Mouse (Mus musculus) heart, embryonic 11.5 days (tissue): ENCODE measurements around the gene Tfr2. TPM values are rescaled to one million over a fixed set of nuclear protein-coding genes. Genes with fewer than 3 reads are reported as not detected.

Source experiments
- ATAC-seq: fragments of 200-750 bp; cut with Nextera tagmentation; replicated peaks from 2 replicates; pipeline ENCODE4 v1.8.0; 2017; ENCODE audit warnings: moderate library complexity; ENCODE audit not compliant: insufficient number of reproducible peaks, low FRiP score, low TSS enrichment
- H3K27ac ChIP-seq: fragments of 300-500 bp; sonication (generic); 2 replicates; pipeline ENCODE4 v1.5.1; 2014; ENCODE audit warnings: mild to moderate bottlenecking, low read depth, low read length
- H3K27me3 ChIP-seq: fragments of 300-500 bp; sonication (generic); 2 replicates; pipeline ENCODE4 v1.6.1; 2014; ENCODE audit warnings: mild to moderate bottlenecking, low read length, mixed read lengths; ENCODE audit not compliant: control insufficient read depth, insufficient read depth
- H3K36me3 ChIP-seq: fragments of 300-500 bp; sonication (generic); 2 replicates; pipeline ENCODE4 v1.6.1; 2014; ENCODE audit warnings: mild to moderate bottlenecking, low read length, moderate library complexity, mixed read lengths; ENCODE audit not compliant: control insufficient read depth, insufficient read depth
- H3K4me1 ChIP-seq: fragments of 300-500 bp; sonication (generic); 2 replicates; pipeline ENCODE4 v1.6.1; 2014; ENCODE audit warnings: low read length; ENCODE audit not compliant: control insufficient read depth, insufficient read depth
- H3K4me2 ChIP-seq: fragments of 300-500 bp; sonication (generic); 2 replicates; pipeline ENCODE4 v1.6.1; 2014; ENCODE audit warnings: mild to moderate bottlenecking, moderate library complexity
- H3K4me3 ChIP-seq: fragments of 300-500 bp; sonication (generic); 2 replicates; pipeline ENCODE4 v1.5.1; 2014; ENCODE audit warnings: low read depth, low read length
- H3K9ac ChIP-seq: fragments of 300-500 bp; sonication (generic); 2 replicates; pipeline ENCODE4 v1.6.1; 2014; ENCODE audit warnings: mild to moderate bottlenecking, low read depth, low read length, moderate library complexity
- H3K9me3 ChIP-seq: fragments of 300-500 bp; sonication (generic); replicated peaks from 2 replicates; pipeline ENCODE4 v1.6.1; 2016; ENCODE audit warnings: low read length; ENCODE audit not compliant: control insufficient read depth
- WGBS: fragments of 180-500 bp; shearing (Covaris S2); extraction: QIAGEN DNeasy Blood & Tissue Kit; methylation state at CpG from one replicate; pipeline ENCODE4 v1.1.7; 2014; ENCODE audit not compliant: insufficient replicate concordance; 5-methylcytosine and 5-hydroxymethylcytosine counted together
- polyA plus RNA-seq: library from polyadenylated mRNA; unstranded; fragments of >200 nt; fragmentation: Nextera tagmentation; extraction: Ambion mirVana; gene quantifications from 2 replicates; pipeline ENCODE4 v1.2.1, GENCODE M21; 2014

The Tfr2 gene
- 2.3 and 3.5 TPM in 2 replicates for polyA plus RNA-seq

DNA sequence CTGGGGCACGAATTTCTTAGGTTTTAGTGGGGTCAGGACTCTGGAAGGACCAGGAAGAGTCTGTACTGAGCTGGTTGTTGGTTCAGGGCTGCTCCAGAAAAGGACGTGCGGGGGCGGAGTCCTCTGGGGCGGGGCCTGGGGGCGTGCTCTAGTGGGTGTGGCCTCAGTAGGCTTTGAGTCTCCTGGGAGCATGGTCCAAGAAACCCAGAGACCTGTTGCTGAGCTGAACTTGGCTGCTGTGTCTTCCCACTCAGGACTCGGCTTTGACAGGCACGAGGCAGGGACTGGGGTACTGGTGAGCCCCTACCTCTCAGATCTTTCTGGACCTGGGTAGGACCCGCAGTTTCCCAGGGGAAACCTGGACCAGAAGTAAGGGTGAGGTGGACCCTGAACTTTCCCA is at the start of gene Tfr2:
Gene Tfr2, plus strand, starts transcription at position 176 of the 400 bp plus-strand sequence.
- Histone ChIP-seq H3K36me3 (no peaks in the 10 kb centered on the region), H3K4me1 (peaks cover 3% of the 10 kb centered on the region; the same call in 1 of the 2 replicates), H3K27me3 (0 out of 2 replicates have a peak, but pooled peaks cover 2% of the 10 kb centered on the region), H3K9me3 (no peaks in the 10 kb centered on the region), H3K27ac (no peak within 1 kb of the TSS; the same call in 1 of the 2 replicates), H3K4me2 (peak within 1 kb of the TSS; percentile 31), H3K4me3 (peak within 1 kb of the TSS; percentile 21), H3K9ac (no peak within 1 kb of the TSS)
- WGBS = 20% methylated on average over 9 of the region's 9 CpGs
- peak; percentile 70 for ATAC-seq

DNA sequence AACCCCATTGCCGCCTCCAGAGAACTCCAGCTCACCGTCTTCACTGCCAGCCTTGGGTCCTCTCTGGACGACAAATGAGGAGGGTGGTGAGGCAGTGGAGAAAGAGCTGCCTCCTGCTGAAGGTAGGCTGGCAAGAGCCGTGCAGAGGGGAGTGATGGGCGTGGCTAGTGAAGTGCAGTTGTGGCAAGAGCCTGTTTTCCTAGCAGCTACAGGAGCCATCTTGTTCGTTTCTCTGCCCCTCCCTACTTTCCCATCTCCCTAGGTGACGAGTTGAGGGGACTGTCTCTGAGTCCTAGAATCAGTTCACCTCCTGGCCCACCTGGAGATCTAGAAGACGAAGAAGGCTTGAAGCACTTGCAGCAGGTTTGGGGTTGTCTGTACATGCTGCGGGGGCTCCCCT is 47.8 kb upstream of the Tfr2 start:
- ATAC-seq = no peak
- Histone ChIP-seq H3K4me3 (no peak overlapping the region), H3K36me3 (peaks cover 66% of the 10 kb centered on the region), H3K9me3 (no peaks in the 10 kb centered on the region), H3K4me1 (0 out of 2 replicates have a peak, but pooled peaks cover 4% of the 10 kb centered on the region), H3K4me2 (no peak overlapping the region), H3K27me3 (no peaks in the 10 kb centered on the region), H3K9ac (no peak overlapping the region), H3K27ac (no peak overlapping the region)
- whole genome bisulfite sequencing = 77% methylated on average over 9 of the region's 9 CpGs

DNA sequence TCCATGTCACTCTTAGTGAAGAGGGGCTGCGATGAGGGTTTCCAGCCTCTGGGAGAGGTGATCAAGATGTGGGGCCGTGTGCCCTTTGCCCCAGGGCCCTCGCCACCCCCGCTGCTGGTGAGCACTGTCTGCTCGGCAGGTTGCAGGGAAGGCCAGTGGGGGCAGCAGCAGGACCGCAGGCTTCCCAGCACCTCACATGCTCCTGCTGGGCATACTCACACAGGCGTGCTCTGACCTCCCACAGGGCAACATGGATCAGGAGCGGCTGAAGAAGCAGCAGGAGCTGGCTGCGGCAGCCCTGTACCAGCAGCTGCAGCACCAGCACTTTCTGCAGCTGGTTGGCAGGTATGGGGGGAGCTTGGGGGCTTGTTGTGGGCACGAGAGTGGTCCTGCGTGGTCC is 46.9 kb upstream of the Tfr2 start:
- Histone ChIP-seq H3K9me3 (no peaks in the 10 kb centered on the region), H3K27ac (no peak overlapping the region), H3K4me3 (no peak overlapping the region), H3K4me2 (no peak overlapping the region), H3K9ac (no peak overlapping the region), H3K36me3 (peaks cover 69% of the 10 kb centered on the region), H3K4me1 (0 out of 2 replicates have a peak, but pooled peaks cover 7% of the 10 kb centered on the region), H3K27me3 (no peaks in the 10 kb centered on the region)
- WGBS = 83% methylated on average over 11 of the region's 11 CpGs
- ATAC-seq = no peak

DNA sequence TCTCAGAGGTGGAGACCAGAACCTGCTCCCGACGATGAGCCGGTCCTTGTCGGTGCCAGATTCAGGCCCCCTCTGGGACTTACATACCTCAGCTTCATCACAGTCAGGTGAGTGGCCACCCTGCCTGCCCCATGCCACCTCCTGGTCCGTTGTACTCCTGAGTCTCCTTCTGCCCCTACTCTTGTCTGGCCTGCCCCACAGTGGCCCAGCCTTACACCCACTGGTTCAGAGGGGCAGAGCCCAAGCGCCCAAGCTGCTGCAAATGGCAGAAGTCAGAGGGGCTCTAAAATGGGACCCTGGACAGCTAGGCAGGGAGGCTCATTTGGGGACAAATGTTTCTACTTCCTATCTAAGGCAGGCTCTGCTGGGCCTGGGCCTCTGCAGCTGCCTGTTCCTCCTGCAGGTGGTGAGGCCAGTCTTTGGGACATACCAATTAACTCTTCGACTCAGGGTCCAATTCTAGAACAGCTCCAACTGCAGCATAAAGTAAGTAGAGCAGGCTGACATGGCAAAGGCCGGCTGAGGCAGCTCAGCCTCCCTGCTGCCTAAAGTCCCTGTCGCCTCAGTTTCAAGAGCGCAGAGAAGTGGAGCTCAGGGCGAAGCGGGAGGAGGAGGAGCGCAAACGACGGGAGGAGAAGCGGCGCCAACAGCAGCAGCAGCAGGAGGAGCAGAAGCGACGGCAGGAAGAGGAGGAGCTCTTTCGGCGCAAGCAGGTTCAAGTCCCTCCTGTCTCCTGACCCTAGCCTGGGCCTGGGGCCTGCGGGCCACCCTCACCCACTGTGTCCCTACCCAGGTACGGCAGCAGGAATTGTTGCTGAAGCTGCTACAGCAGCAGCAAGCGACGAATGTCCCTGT is 46.0 kb upstream of the Tfr2 start:
- no peak overlapping the region for H3K9ac ChIP-seq

DNA sequence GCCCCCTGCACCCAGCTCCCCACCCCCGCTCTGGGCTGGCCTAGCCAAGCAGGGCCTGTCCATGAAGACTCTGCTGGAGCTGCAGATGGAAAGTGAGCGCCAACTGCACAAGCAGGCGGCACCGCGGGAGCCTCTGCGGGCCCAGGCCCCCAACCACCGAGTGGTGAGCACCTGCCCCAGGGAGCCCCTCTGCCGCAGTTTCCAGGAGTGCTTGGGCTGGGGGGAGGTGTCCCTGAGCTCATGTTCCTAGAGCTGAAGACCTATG is 45.5 kb upstream of the Tfr2 start:
- 0 out of 2 replicates have a peak, but pooled peaks cover 7% of the 10 kb centered on the region for H3K4me1 ChIP-seq
- WGBS = 81% methylated on average over 8 of the region's 8 CpGs
- no peak overlapping the region for H3K9ac ChIP-seq
- no peak overlapping the region for H3K4me2 ChIP-seq
- no peaks in the 10 kb centered on the region for H3K9me3 ChIP-seq
- H3K27ac ChIP-seq = no peak overlapping the region
- no peak overlapping the region for H3K4me3 ChIP-seq
- H3K36me3 ChIP-seq = peaks cover 76% of the 10 kb centered on the region
- no peak for ATAC-seq
- H3K27me3 ChIP-seq = no peaks in the 10 kb centered on the region

More for the DNA sequence above, 46.0 kb upstream of the Tfr2 start:
- Histone ChIP-seq H3K9me3 (no peaks in the 10 kb centered on the region), H3K27ac (no peak overlapping the region), H3K4me3 (no peak overlapping the region), H3K27me3 (no peaks in the 10 kb centered on the region), H3K4me2 (no peak overlapping the region), H3K36me3 (peaks cover 78% of the 10 kb centered on the region), H3K4me1 (0 out of 2 replicates have a peak, but pooled peaks cover 7% of the 10 kb centered on the region)
- ATAC-seq = no peak
- WGBS = 82% methylated on average over 25 of the region's 25 CpGs

DNA sequence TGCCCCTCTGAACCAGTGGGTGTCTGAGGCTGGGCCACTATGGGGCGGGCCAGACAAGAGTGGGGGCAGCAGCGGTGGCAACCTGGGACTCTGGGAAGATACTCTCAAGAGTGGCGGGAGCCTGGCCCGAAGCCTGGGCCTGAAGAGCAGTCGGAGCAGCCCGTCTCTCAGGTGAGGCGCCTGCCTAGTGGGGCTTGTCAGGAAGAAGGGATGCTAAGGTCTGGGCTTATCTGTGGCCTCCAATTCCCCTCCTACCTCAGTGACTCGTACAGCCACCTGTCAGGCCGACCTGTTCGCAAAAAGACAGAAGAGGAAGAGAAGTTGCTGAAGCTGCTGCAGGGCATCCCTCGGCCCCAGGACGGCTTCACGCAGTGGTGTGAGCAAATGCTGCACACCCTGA is 45.0 kb upstream of the Tfr2 start:
- 91% methylated on average over 13 of the region's 13 CpGs for WGBS
- H3K9me3 ChIP-seq = no peaks in the 10 kb centered on the region
- no peak overlapping the region for H3K4me2 ChIP-seq
- peaks cover 76% of the 10 kb centered on the region for H3K36me3 ChIP-seq
- no peak for ATAC-seq
- 0 out of 2 replicates have a peak, but pooled peaks cover 7% of the 10 kb centered on the region for H3K4me1 ChIP-seq
- H3K27ac ChIP-seq = no peak overlapping the region
- no peak overlapping the region for H3K4me3 ChIP-seq
- H3K9ac ChIP-seq = no peak overlapping the region
- no peaks in the 10 kb centered on the region for H3K27me3 ChIP-seq

DNA sequence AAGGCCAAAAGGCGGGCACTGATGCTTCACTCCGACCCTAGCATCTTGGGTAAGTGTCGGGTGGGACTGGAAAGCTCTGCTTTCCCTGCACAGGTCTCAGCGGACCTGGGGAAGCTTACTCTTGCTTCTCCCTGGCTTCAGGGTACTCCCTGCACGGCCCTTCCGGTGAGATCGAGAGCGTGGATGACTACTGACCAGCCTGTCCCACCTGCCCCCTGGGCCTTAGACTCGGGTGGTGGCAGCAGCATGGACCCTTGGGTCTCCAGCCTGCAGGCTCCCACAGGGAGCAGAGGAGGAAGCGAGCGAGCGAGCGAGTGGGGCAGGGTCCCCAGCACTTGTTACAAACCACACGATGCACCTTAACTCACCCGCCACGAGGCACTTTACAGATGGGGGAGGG is 44.1 kb upstream of the Tfr2 start:
- Histone ChIP-seq H3K36me3 (peaks cover 72% of the 10 kb centered on the region), H3K4me2 (no peak overlapping the region), H3K27me3 (no peaks in the 10 kb centered on the region), H3K9me3 (no peaks in the 10 kb centered on the region), H3K4me1 (peaks cover 10% of the 10 kb centered on the region; the same call in 1 of the 2 replicates), H3K9ac (no peak overlapping the region), H3K27ac (no peak overlapping the region), H3K4me3 (no peak overlapping the region)
- no peak for ATAC-seq
- WGBS = 82% methylated on average over 16 of the region's 16 CpGs

DNA sequence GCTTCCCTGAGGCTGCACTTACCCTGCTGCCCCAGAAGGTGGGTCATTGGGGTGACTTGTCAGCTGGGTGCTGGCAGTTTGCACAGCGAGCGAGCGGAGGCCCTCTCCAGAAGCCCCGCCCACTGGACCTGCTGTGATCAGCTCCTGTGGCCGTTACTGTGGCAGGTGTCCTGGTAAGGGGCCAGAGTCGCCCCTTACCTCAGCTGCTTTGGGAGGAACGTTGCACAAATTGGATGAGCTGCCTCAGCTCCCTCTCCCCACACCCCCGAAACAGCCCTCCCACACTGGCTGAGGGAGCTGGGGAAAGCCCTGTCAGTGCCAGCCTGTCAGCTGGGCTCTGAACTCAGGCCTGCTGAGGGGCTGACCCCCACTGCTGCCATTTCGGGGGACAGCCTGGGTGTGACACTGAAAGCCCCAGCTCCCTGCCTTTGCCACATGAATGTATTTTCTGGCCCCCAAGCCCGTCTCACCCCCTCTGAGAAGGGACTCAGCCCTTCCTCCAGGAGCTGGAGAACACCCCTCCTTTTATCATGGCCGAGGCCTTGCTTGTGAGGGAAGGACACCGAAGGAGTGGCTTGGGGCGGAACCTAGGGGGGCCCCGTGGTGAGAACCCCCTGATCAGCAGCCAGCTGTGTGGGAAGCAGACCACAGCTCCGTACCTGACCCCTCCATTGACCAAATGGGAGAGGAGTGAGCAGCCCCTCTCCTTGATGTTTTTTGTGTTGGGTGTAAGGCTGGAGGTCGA is 43.3 kb upstream of the Tfr2 start:
- Histone ChIP-seq H3K4me2 (no peak overlapping the region), H3K4me3 (no peak overlapping the region), H3K9ac (no peak overlapping the region), H3K27me3 (no peaks in the 10 kb centered on the region), H3K9me3 (no peaks in the 10 kb centered on the region), H3K27ac (no peak overlapping the region), H3K4me1 (peaks cover 10% of the 10 kb centered on the region; the same call in 1 of the 2 replicates), H3K36me3 (peaks cover 65% of the 10 kb centered on the region)
- 56% methylated on average over 16 of the region's 16 CpGs for WGBS
- no peak for ATAC-seq
